Mouse (Mus musculus) monocyte, adult 5-6 weeks (primary cell): Measurements from ENCODE around the gene Fkbp1a. TPM values are rescaled to one million over a fixed set of nuclear protein-coding genes. Genes with fewer than 3 reads are reported as not detected.

Source experiments
- ATAC-seq: fragments of 153-309, 156-312 bp; replicated peaks from 2 replicates; pipeline ENCODE4 v1.8.0; 2017; ENCODE audit warnings: mild to moderate bottlenecking; ENCODE audit not compliant: low TSS enrichment, insufficient number of reproducible peaks, severe bottlenecking, poor library complexity, low FRiP score
- total RNA-seq: library from RNA; stranded (forward); fragments of 200-1000, 200-491, 200-594 nt; gene quantifications from 3 replicates; pipeline ENCODE4 v1.2.3, GENCODE M21; 2017

Fkbp1a gene
- total RNA-seq, 1 experiment from 2014 or later = 27.0 TPM

DNA sequence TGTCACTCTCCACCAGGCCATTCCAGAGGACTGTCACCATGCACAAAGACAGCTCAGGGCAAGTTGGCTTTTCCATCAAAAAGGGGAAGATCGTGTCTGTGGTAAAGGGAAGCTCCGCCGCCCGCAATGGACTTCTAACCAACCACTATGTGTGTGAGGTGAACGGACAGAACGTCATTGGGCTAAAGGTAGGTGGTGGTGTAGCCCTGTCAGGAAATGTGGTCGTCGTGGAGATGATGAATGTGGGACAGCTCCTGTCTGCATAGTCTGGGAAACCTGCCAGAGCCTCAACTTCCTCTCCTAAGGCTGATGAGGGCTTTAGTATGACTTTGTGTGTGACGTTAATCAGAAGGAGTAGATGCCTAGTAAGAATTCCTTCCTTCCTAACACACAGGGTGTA, 45.0 kb downstream of the Fkbp1a start:
- ATAC-seq = no peak

DNA sequence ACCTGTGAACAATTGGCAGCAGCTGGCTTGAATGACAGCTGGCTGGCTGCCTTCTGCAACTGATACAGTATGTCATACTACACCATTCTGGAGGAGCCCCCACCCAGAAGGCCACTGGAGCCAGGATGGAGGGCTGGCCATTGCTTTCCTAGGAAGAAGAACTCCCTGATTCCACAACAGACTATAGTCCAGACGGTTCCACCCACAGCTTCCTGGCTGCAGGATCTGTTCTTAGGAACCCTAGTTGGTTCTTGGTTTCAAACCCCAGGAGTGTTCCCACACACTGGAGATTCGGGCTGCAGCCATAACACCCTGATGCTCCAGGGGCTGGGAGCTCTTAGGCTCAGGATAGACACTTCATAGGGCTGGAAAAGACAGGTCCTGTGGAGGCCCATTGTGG, 55.8 kb downstream of the Fkbp1a start:
- no peak for ATAC-seq

DNA sequence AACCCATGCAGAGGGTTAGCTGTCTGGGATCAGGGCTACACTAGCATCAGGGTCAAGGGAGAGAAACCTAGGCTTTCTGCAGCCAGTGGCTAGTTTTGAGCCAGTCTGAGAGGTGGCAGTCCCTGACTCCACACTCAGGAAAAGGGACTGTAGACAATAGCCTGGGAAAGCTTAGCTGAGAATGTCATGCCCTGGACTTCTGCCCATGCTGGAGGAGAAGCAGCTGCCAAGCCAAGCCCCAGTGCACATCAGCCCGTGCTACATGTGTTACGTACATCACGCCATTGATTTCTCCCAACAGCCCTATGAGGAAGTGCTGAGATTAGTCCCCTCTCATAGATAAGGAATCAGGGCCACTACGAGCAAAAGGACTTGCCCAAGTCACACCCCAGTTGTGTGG, 59.8 kb downstream of the Fkbp1a start:
- no peak for ATAC-seq

DNA sequence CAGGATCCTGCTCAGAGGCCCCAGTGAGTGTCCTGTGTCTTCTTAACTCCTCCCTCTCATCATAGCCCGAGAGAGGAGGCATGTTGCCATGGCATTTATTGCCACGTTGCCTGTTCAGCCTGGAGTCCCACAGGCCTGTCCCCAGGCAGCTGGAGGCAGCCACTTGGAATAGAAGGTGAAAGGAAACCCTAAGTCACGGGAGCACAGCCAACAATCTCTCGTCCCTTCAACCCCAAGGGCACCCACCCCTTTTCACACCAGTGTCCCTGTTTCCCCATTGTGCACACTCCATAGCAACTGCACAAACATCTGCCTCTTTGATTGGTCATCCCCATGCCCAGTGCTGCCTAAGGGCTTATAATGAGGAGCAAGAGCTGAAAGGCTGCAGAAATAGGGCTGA, 61.3 kb downstream of the Fkbp1a start:
- no peak for ATAC-seq

DNA sequence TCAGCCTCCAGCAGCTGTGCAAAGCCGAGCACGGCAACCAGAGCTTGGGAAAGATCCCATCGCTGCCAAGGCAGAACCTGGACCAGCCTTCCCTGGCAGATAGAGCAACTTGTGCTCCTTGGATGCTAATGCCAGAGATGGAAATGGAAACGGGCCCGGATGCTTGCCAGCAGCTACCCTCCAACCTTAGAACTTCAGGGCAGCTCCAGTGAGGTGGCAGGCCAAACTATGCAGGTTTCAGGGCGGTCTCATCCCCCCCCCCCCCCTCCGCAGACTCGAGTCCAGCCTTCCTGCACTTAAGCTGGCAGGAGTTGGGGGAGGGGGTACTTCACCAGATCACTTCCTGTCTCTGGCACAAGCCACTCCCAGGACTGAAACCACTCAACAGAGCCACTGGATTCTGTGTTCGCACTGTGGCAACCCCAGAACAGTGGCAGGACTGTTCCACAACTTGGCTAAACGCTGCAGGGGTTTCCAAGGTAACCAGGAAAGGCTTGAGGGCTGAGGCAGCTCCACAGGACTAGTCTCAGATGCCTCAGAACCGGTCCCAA, 63.2 kb downstream of the Fkbp1a start:
- ATAC-seq = no peak

DNA sequence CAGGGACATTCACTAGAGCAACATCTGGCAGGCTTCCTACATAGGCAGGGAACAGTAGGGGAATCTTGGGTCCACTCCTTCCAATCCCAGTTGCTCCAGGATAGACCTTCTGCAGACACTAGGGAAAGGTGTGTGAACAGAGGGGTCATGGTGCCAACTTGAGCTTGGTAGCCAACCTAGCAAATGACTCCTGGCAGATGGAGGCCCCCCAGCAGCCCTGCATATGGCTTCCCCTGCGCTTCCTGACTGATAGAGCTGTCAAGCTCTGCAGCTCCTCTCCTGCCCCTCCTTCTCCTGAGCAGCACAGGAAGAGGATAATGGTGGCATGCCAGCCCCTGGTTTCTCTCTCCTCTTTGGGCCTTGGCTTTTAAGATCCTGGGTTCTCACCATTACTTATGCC, 66.2 kb downstream of the Fkbp1a start:
- ATAC-seq = no peak

DNA sequence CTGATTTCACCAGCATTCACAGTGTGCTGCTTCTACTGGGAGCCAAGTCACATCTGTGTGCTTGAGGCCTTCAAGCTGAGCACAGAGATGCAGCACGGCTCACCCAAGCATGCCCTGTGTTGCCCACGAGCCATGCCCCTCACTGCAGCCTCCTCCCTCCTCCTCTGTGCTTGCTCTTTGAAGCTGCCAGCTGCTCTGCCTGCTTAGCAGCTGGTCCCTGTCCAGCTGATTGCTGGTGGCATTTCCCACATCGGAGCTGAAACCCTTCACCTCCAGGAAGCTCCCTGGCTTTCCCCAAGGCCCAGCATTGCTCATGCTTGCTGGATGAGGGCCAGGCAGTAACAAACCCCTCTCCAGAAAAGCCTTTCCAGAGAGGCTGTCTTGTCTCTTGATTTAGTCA, 67.7 kb downstream of the Fkbp1a start:
- ATAC-seq = no peak

Other genes starting within 250 kb of the Fkbp1a start
- gene 4921509C19Rik, start 66.3 kb upstream of the Fkbp1a start, total RNA-seq = not detected in 3 replicates
- 81.2 to 110 TPM (median 99.0 TPM) in 3 replicates for gene Nsfl1c, start 48.3 kb upstream of the Fkbp1a start, total RNA-seq
- gene Sdcbp2, start 30.1 kb downstream of the Fkbp1a start, total RNA-seq = 1.0 to 1.5 TPM in 2 of 3 replicates, not detected in the other
- not detected in 3 replicates for gene Snph, start 90.1 kb downstream of the Fkbp1a start, total RNA-seq
- not detected in 3 replicates for gene Rad21l, start 126.0 kb downstream of the Fkbp1a start, total RNA-seq
- gene Tmem74b, start 159.5 kb downstream of the Fkbp1a start, total RNA-seq = not detected in 3 replicates
- 9.7 to 13.1 TPM (median 10.2 TPM) in 3 replicates for gene Psmf1, start 201.7 kb downstream of the Fkbp1a start, total RNA-seq